Mouse (Mus musculus) ES-E14 (cell line): ENCODE data around the gene Slc24a4. TPM values are rescaled to one million over a fixed set of nuclear protein-coding genes. Genes with fewer than 3 reads are reported as not detected.
"Not testable (repeated sequence)": the region's sequence is repeated elsewhere in the genome, so short reads cannot be mapped to it uniquely, and the experiment has no call there.

Experiments used
- DNase-seq: peaks from one replicate; pipeline ENCODE4 v3.0.0-alpha.2; 2013; ENCODE audit warnings: low read depth, low spot score
- H3K27ac ChIP-seq: 2 replicates; pipeline ENCODE4 v1.5.1; 2012; ENCODE audit warnings: low read depth, mild to moderate bottlenecking, low read length, moderate library complexity, mixed read lengths; ENCODE audit not compliant: poor library complexity, insufficient read depth, severe bottlenecking
- H3K36me3 ChIP-seq: 2 replicates; pipeline ENCODE4 v1.6.1; 2012; ENCODE audit warnings: mild to moderate bottlenecking, low read length, moderate library complexity, mixed read lengths; ENCODE audit not compliant: control insufficient read depth, poor library complexity, insufficient read depth, severe bottlenecking
- H3K4me1 ChIP-seq, 2 experiments: fragments of 150-350 bp in 1 of 2; sonication (generic) in 1 of 2; 2 replicates each; pipeline ENCODE4 v1.6.1; 2012; ENCODE audit warnings: low read length in 2 of 2, mild to moderate bottlenecking in 1 of 2, mixed read lengths in 1 of 2; ENCODE audit not compliant: control insufficient read depth in 2 of 2, insufficient read depth in 2 of 2, poor library complexity in 1 of 2
- H3K4me3 ChIP-seq, 2 experiments: fragments of 150-350 bp in 1 of 2; sonication (generic) in 1 of 2; 2 replicates each; pipeline ENCODE4 v1.5.1; 2012; ENCODE audit warnings: low read length in 2 of 2, low read depth in 1 of 2, mild to moderate bottlenecking in 1 of 2, mixed read lengths in 1 of 2; ENCODE audit not compliant: insufficient read depth in 1 of 2, poor library complexity in 1 of 2, severe bottlenecking in 1 of 2
- H3K9ac ChIP-seq: 2 replicates; pipeline ENCODE4 v1.6.1; 2012; ENCODE audit warnings: low read depth, mild to moderate bottlenecking, low read length, mixed read lengths; ENCODE audit not compliant: poor library complexity, insufficient read depth, severe bottlenecking
- H3K9me3 ChIP-seq: fragments of 150-350 bp; sonication (generic); 2 replicates; pipeline ENCODE4 v1.6.1; 2012; ENCODE audit warnings: low read depth, mild to moderate bottlenecking, low read length; ENCODE audit not compliant: control insufficient read depth, insufficient read depth
- CHD2 ChIP-seq: IDR thresholded peaks from 2 replicates; pipeline ENCODE4 v1.6.1; 2014; ENCODE audit warnings: mild to moderate bottlenecking, low read depth, low read length, inconsistent platforms
- HCFC1 ChIP-seq: IDR thresholded peaks from 2 replicates; pipeline ENCODE4 v1.6.1; 2012; ENCODE audit warnings: low read length, inconsistent platforms, borderline replicate concordance; ENCODE audit not compliant: insufficient read depth
- MAFK ChIP-seq: IDR thresholded peaks from 2 replicates; pipeline ENCODE4 v1.6.1; 2014; ENCODE audit warnings: mild to moderate bottlenecking, low read depth, low read length, inconsistent platforms; ENCODE audit not compliant: insufficient read depth
- ZC3H11A ChIP-seq: IDR thresholded peaks from 2 replicates; pipeline ENCODE4 v1.6.1; 2012; ENCODE audit warnings: low read depth, mild to moderate bottlenecking, inconsistent platforms, low read length, borderline replicate concordance
- ZNF384 ChIP-seq: IDR thresholded peaks from 2 replicates; pipeline ENCODE4 v1.6.1; 2012; ENCODE audit warnings: low read depth, low read length, inconsistent platforms
- in situ Hi-C, 2 experiments: fragments of 600-800 bp; cut with MboI; formaldehyde crosslinking; loops; one replicate each; pipeline ENCODE4 v1.15.1; 2025; ENCODE audit warnings: low sequenced_read_pairs in 2 of 2, inconsistent platforms in 1 of 2; ENCODE audit not compliant: unreplicated experiment in 2 of 2
- total RNA-seq: library from RNA; depleted of rRNA; stranded (reverse); fragments of 300-350 nt; gene quantifications from 2 replicates; pipeline ENCODE4 v1.2.3, GENCODE M21; 2012

Slc24a4 gene
- total RNA-seq, 1 experiment, result 0.27 TPM

- Histone ChIP-seq H3K9ac (no peak overlapping the region), H3K4me1 (no peaks in the 10 kb centered on the region), H3K36me3 (no peaks in the 10 kb centered on the region), H3K27ac (no peak overlapping the region), H3K9me3 (no peaks in the 10 kb centered on the region), H3K4me3 (no peak overlapping the region)
- no peak for TF ChIP-seq HCFC1
- TF ChIP-seq CHD2, result no peak
- TF ChIP-seq ZC3H11A, result no peak
- DNase-seq, result no peak
- in situ Hi-C loops, result no loop called here
Measured at GRCm38 (mm10) chr12:102271447-102271846, 142.9 kb downstream of the Slc24a4 start.

GRCm38 (mm10) chr12:102275833-102276443 lies 147.4 kb downstream of the Slc24a4 start:
- TF ChIP-seq ZNF384 (no peak), MAFK (no peak), HCFC1 (no peak), CHD2 (no peak)
- H3K9me3 ChIP-seq, result no peaks in the 10 kb centered on the region
- H3K27ac ChIP-seq, result no peak overlapping the region
- in situ Hi-C loops, result no loop called here
- no peaks in the 10 kb centered on the region for H3K36me3 ChIP-seq
- H3K9ac ChIP-seq, result no peak overlapping the region
- H3K4me3 ChIP-seq, result no peak overlapping the region
- H3K4me1 ChIP-seq, result no peaks in the 10 kb centered on the region
- no peak for DNase-seq

DNA sequence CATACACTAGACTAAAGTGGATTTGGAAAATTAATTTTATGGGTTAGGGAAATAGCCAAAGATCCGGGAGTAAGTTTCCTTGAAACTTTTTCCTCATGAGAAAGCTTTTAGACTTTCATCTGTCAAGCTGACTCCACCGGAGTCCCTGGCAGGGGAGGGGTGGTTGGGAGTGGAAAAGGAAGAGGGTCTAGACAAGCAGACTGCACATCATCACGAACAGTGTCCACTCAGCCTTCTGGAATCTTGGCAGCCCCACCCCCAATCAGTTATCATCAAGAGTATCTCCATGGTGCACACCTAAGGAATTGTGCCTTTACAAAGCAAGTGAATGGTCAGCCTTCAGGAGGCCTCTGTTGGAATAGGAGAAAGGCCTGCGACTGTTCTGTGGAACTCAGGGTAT lies 151.8 kb downstream of the Slc24a4 start:
- DNase-seq, H3K36me3 ChIP-seq, H3K4me1 ChIP-seq, H3K27ac ChIP-seq, in situ Hi-C loops, H3K9me3 ChIP-seq, H3K4me3 ChIP-seq, H3K9ac ChIP-seq: not testable (repeated sequence)

- in situ Hi-C loops, result no loop called here
Measured at GRCm38 (mm10) chr12:102280867-102281503, 152.5 kb downstream of the Slc24a4 start.

DNA sequence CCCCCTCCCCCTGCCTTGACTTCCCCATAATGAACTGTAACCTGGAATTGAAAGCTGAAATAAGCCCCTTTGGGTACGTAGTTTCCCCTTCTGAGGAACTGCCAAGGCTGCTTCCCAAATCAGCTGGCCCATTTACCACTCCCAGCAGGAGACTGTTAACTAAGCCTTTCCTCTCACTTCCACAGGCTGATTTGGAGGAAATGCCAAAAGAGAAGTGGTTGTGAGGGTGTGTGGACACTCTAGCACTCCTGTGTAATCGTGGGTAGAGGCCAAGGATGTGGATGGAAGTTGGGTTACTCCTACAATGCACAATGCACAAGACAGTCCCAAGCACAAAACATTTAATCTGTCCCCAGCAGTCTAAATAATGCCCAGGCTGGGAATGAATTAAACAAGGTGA lies 153.6 kb downstream of the Slc24a4 start:
- no peak overlapping the region for H3K27ac ChIP-seq
- H3K9ac ChIP-seq, result no peak overlapping the region
- TF ChIP-seq MAFK (no peak), CHD2 (no peak), HCFC1 (no peak), ZC3H11A (no peak), ZNF384 (no peak)
- H3K4me1 ChIP-seq, result no peaks in the 10 kb centered on the region
- peaks cover 4% of the 10 kb centered on the region for H3K9me3 ChIP-seq
- no peaks in the 10 kb centered on the region for H3K36me3 ChIP-seq
- in situ Hi-C loops, result no loop called here
- no peak for DNase-seq
- H3K4me3 ChIP-seq, result no peak overlapping the region

More at GRCm38 (mm10) chr12:102280867-102281503, 152.5 kb downstream of the Slc24a4 start:
- Histone ChIP-seq H3K4me3 (no peak overlapping the region), H3K36me3 (no peaks in the 10 kb centered on the region), H3K27ac (no peak overlapping the region), H3K9me3 (peaks cover 4% of the 10 kb centered on the region), H3K4me1 (no peaks in the 10 kb centered on the region), H3K9ac (no peak overlapping the region)
- TF ChIP-seq MAFK (no peak), HCFC1 (no peak), ZC3H11A (no peak), CHD2 (no peak), ZNF384 (no peak)
- no peak for DNase-seq
